Mouse (Mus musculus) embryonic facial prominence, embryonic 12.5 days (tissue): ENCODE results near the gene Ermp1. TPM values are rescaled to one million over a fixed set of nuclear protein-coding genes. Genes with fewer than 3 reads are reported as not detected.

Experiments
- ATAC-seq: fragments of 200-750 bp; cut with Nextera tagmentation; 2 replicates; pipeline ENCODE4 v1.8.0; 2017; ENCODE audit not compliant: insufficient number of reproducible peaks, insufficient read depth, low FRiP score, low TSS enrichment
- H3K27ac ChIP-seq: fragments of 300-500 bp; sonication (generic); 2 replicates; pipeline ENCODE4 v1.5.1; 2016; ENCODE audit warnings: mild to moderate bottlenecking
- H3K27me3 ChIP-seq: fragments of 300-500 bp; sonication (generic); 2 replicates; pipeline ENCODE4 v1.6.1; 2016; ENCODE audit warnings: mild to moderate bottlenecking, moderate library complexity
- H3K36me3 ChIP-seq: fragments of 300-500 bp; sonication (generic); 2 replicates; pipeline ENCODE4 v1.6.1; 2016; ENCODE audit warnings: mild to moderate bottlenecking
- H3K4me1 ChIP-seq: fragments of 300-500 bp; sonication (generic); 2 replicates; pipeline ENCODE4 v1.6.1; 2016
- H3K4me2 ChIP-seq: fragments of 300-500 bp; sonication (generic); replicated peaks from 2 replicates; pipeline ENCODE4 v1.6.1; 2016; ENCODE audit warnings: mild to moderate bottlenecking, moderate library complexity
- H3K4me3 ChIP-seq: fragments of 300-500 bp; sonication (generic); 2 replicates; pipeline ENCODE4 v1.5.1; 2016; ENCODE audit warnings: mild to moderate bottlenecking
- H3K9ac ChIP-seq: fragments of 300-500 bp; sonication (generic); 2 replicates; pipeline ENCODE4 v1.6.1; 2016; ENCODE audit warnings: mild to moderate bottlenecking, moderate library complexity
- H3K9me3 ChIP-seq: fragments of 300-500 bp; sonication (generic); 2 replicates; pipeline ENCODE4 v1.6.1; 2016; ENCODE audit warnings: mild to moderate bottlenecking, moderate library complexity
- WGBS: fragments of 180-500 bp; shearing (Covaris S2); methylation state at CpG from one replicate; pipeline ENCODE4 v1.1.7; 2016; 5-methylcytosine and 5-hydroxymethylcytosine counted together
- polyA plus RNA-seq: library from polyadenylated mRNA; unstranded; fragments of >200 nt; fragmentation: Nextera tagmentation; extraction: Ambion mirVana; gene quantifications from 2 replicates; pipeline ENCODE4 v1.2.1, GENCODE M21; 2016

Gene Ermp1
- polyA plus RNA-seq: 23.5 and 23.9 TPM in 2 replicates

DNA sequence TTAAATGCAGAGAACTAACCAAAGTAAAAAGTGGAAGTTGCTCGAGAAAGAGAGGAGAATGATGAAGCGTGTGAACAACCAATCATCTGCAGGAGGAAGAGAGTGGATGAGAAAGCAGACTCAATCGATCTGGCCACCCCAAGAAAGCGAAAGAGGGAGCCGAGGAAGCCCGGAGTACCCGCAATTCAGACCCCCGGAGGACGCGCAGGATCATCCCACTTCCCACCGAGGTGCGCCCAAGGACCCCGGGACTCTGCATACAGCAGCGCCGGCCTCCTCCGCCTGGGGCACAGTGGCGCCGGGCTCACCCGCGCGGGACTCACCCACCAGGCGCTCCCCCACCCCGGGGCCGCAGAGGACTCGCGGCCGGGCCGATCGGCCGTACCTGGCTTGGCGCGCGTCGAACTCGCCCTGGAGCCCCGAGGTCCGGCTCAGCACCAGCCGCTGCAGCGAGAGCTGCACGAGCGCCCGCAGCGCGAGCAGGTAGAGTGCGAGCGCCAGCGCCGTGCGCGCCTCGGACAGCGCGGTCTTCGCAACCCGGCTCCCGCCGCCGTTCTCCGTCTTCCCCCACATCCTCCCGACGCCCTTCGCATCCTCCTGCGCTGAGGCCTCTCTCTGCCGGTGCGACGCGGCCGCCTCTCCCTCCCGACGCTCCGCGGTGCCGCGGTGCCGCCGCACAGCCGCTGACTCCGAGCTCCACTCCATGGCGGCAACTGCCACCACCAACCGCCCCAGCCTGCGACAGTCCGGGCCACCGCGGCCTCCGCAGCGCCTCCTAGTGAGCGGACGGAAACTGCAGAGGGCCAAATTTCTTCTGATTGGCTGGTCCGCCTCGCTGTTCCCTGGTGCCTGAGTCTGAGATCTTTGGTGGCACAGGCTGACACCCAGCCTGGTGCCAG is at the start of gene Ermp1:
Ermp1 (minus strand) TSS at position 765 of the 899 bp plus-strand sequence.
- Histone ChIP-seq H3K4me3 (peak within 1 kb of the TSS; percentile 75), H3K9ac (peak within 1 kb of the TSS; percentile 82), H3K27ac (peak within 1 kb of the TSS; percentile 91), H3K4me2 (peak within 1 kb of the TSS; percentile 57), H3K27me3 (no peaks in the 10 kb centered on the region), H3K9me3 (0 out of 2 replicates have a peak, but pooled peaks cover 3% of the 10 kb centered on the region), H3K4me1 (no peaks in the 10 kb centered on the region), H3K36me3 (peaks cover 8% of the 10 kb centered on the region)
- peak; percentile 89 for ATAC-seq
- WGBS: under 1% methylated on average over 90 of the region's 90 CpGs

DNA sequence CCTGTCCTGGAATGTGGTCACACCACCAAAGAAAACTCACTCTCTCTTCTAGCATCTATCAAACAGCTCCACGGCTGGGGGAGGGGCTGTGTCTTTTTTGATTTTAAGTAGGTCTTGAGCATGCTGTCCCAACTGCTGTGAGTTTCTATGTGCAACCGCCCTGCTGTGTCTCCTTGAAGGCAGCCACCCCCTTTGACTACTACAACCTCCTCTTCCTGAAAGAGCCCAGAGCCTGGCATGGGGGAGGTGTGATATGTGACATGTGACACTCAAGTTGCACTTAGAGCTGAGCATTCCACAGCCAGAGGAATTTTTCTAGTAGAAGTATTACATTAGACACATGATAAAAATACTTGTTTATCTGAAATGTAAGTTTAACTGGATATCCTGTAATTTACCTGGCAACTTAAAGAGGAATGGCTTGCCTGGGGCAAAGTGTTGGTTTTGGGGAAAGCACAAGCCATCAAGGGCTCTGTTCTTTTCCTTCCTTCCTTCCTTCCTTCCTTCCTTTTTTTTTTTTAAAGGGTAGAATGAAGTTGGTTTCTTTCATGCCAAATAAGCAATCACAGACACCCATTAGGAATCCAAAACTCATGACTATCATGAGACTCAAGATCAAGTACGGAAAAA is 49.1 kb upstream of the Ermp1 start, which contains the start of gene Mlana:
Mlana (plus strand) TSS at position 580 of the 630 bp plus-strand sequence.
- H3K27ac ChIP-seq: no peak within 1 kb of the TSS
- H3K9me3 ChIP-seq: no peaks in the 10 kb centered on the region
- no peaks in the 10 kb centered on the region for H3K27me3 ChIP-seq
- no peak for ATAC-seq
- no peak within 1 kb of the TSS for H3K4me2 ChIP-seq
- peaks cover 5% of the 10 kb centered on the region; the same call in 1 of the 2 replicates for H3K4me1 ChIP-seq
- no peaks in the 10 kb centered on the region for H3K36me3 ChIP-seq
- no peak within 1 kb of the TSS for H3K9ac ChIP-seq
- H3K4me3 ChIP-seq: no peak within 1 kb of the TSS
- WGBS: 51% methylated on average over 3 of the region's 3 CpGs

DNA sequence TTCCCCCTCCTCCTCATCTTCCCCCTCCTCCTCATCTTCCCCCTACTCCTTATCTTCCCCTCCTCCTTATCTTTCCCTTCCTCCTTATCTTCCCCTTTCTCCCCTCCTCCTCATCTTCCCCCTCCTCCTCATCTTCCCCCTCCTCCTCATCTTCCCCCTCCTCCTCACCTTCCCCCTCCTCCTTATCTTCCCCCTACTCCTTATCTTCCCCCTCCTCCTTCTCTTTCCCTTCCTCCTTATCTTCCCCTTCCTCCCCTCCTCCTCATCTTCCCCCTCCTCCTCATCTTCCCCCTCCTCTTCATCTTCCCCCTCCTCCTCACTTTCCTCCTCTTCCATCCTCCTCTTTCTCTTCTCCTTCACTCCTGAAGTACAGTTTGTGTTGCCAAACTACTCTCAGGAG is 48.6 kb upstream of the Ermp1 start:
- Histone ChIP-seq H3K27me3 (no peaks in the 10 kb centered on the region), H3K9me3 (no peaks in the 10 kb centered on the region), H3K4me1 (peaks cover 5% of the 10 kb centered on the region; the same call in 1 of the 2 replicates), H3K9ac (no peak overlapping the region), H3K36me3 (no peaks in the 10 kb centered on the region), H3K4me2 (no peak overlapping the region), H3K27ac (no peak overlapping the region), H3K4me3 (no peak overlapping the region)
- ATAC-seq: no peak

DNA sequence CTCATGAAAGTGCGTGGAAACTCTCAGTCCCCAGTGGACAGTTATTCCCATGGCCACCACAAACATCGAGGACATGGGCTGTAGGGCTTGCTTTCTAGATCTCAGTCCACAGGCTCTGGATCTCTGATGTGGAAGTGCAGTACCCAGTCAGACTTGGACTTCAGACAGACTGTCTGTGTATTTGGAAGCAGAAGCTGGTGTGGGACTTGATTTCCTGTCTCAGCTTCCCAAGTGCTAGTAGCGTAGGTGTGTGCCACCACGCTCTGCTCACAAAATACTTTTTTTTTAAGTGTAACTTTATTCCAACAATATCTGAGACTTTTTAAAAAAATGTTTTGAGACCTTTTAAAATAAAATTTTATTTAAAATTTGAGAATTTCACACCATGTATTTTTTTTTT is 48.1 kb upstream of the Ermp1 start:
- ATAC-seq: no peak
- H3K4me1 ChIP-seq: peaks cover 5% of the 10 kb centered on the region; the same call in 1 of the 2 replicates
- WGBS: 93% methylated on average over 4 of the region's 4 CpGs

DNA sequence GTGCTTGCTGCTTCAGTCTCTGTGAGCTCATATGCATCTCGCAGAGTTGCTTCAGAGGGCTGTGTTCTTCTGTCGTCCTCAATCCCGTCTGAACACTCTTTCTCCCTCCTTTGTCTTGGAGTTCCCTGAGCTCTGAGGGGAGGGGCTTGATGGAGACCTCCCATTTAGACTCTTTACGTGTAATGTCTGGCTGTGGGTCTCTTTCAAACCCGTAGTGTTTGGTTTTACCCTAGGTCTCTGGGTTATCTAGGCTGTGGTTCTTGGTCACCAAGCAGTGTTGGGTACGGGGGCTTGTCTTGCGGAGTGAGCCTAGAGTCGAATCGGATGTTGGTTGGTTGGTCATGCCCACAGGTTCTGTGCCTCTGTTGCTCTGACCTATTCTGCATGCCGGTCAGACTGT is 46.9 kb upstream of the Ermp1 start:
- no peak overlapping the region for H3K4me3 ChIP-seq
- no peaks in the 10 kb centered on the region for H3K27me3 ChIP-seq
- no peak overlapping the region for H3K4me2 ChIP-seq
- whole genome bisulfite sequencing: 89% methylated on average over 10 of the region's 10 CpGs
- H3K36me3 ChIP-seq: no peaks in the 10 kb centered on the region
- no peaks in the 10 kb centered on the region for H3K9me3 ChIP-seq
- no peak overlapping the region for H3K27ac ChIP-seq
- no peak for ATAC-seq
- H3K4me1 ChIP-seq: peaks cover 5% of the 10 kb centered on the region; the same call in 1 of the 2 replicates
- no peak overlapping the region for H3K9ac ChIP-seq

More for the DNA sequence above, 48.1 kb upstream of the Ermp1 start:
- no peak overlapping the region for H3K4me3 ChIP-seq
- no peak overlapping the region for H3K27ac ChIP-seq
- no peaks in the 10 kb centered on the region for H3K36me3 ChIP-seq
- no peak overlapping the region for H3K9ac ChIP-seq
- H3K4me2 ChIP-seq: no peak overlapping the region
- H3K9me3 ChIP-seq: no peaks in the 10 kb centered on the region
- no peaks in the 10 kb centered on the region for H3K27me3 ChIP-seq

DNA sequence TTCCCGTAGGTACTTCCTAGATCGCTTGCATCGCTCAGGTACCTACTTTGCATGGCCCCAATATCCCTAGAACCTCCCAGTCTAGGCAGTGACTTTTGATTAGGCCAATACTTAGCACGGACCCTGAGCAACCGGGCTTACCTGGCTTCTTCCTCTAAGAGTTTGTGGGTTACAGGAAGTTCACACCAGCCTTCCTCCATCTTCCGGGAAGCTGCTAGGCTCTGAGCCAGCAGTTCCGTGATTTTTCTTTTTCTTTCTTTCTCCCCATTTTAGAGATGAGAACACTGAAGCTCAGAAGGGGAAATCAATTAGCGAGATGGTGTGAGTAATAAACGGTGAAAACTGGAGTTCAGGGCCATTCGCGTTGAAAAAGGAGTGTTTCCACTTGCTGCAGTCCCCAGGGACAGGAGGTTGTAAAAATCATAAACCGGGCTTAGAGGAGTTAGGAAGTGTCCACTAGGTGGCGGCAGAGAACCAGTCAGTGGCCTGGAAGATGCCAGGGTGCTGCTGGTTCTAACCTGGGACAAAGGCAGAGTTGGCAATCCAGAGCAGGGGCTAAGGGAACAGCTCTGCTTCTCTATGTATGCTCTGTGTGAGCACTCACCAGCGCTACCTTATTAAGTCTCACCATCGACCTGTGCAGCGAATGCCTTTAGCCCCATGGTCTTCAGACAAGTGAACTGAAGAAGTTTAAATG is 35.8 kb upstream of the Ermp1 start:
- ATAC-seq: no peak
- Histone ChIP-seq H3K4me3 (no peak overlapping the region), H3K9me3 (no peaks in the 10 kb centered on the region), H3K9ac (no peak overlapping the region), H3K27me3 (no peaks in the 10 kb centered on the region), H3K36me3 (no peaks in the 10 kb centered on the region), H3K4me2 (no peak overlapping the region), H3K4me1 (no peaks in the 10 kb centered on the region), H3K27ac (no peak overlapping the region)
- WGBS: 50% methylated on average over 16 of the region's 16 CpGs

DNA sequence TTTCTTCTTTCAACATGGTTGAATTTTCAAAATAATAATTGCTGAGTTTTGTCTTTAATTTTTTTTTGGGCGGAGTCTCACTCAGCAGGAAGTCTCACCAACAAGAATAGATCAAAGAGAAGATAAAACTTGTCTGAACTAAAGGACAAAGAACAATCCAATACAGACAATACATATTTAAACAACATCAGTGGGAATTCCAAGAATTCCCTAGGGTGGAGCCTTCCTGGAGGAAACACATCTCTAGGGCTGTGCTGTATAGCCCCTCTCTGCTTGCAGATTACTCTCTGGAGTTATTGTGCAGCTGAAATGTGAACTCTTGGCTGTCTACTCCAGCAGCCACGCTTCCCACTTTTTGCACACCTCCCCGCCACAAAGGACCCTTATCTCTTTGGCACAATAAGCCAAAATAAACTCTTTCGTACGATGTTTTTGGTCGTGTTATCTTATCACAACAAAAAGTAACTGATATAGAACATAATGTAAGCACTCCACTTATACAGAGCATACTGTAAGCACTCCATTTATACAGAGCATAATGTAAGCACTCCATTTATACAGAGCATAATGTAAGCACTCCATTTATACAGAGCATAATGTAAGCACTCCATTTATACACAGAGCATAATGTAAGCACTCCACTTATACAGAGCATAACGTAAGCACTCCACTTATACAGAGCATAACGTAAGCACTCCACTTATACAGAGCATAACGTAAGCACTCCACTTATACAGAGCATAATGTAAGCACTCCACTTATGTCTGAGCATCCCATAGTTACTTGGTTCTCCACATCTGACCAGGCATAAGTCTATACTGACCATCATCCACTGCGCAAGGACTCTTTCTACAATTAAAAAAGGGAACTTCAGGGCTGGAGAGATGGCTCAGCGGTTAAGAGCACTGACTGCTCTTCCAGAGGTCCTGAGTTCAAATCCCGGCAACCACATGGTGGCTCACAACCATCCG is 32.3 kb upstream of the Ermp1 start:
- Histone ChIP-seq H3K9ac (no peak overlapping the region), H3K4me2 (no peak overlapping the region), H3K9me3 (no peaks in the 10 kb centered on the region), H3K27ac (no peak overlapping the region), H3K27me3 (no peaks in the 10 kb centered on the region), H3K4me3 (no peak overlapping the region), H3K4me1 (no peaks in the 10 kb centered on the region), H3K36me3 (no peaks in the 10 kb centered on the region)
- no peak for ATAC-seq
- WGBS: 85% methylated on average over 13 of the region's 13 CpGs

DNA sequence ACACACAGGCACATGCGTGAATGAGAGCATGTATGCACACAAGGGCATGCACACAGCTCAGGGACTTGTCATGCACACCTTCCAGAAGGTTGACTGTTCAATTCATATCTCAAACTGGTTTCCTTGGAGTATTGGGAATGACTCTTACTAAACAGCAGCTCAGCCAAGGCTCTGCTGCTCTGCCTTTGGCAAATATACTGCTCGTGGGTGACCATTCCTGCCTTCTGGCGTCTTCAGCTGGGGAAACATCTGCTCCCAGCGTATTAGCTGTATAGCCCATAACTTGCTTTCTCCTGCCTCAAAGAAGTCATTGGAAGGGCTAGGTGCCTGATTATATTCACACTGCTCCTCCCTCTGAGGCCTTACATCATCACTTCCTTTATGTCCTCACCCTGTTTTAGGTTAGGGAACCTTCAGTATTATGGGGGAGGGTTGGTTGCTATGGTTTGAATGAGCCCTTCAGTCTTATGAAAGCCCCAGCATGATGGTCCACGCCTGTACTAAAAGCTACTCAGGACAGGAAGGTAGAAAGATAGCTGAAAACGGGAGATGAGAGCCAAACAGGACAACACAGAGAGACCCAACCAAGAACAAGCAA is 30.1 kb upstream of the Ermp1 start:
- no peak overlapping the region for H3K4me2 ChIP-seq
- H3K9ac ChIP-seq: no peak overlapping the region
- H3K27me3 ChIP-seq: no peaks in the 10 kb centered on the region
- H3K4me3 ChIP-seq: no peak overlapping the region
- H3K27ac ChIP-seq: no peak overlapping the region
- no peak for ATAC-seq
- no peaks in the 10 kb centered on the region for H3K9me3 ChIP-seq
- H3K4me1 ChIP-seq: no peaks in the 10 kb centered on the region
- 86% methylated on average over 6 of the region's 6 CpGs for WGBS
- no peaks in the 10 kb centered on the region for H3K36me3 ChIP-seq

DNA sequence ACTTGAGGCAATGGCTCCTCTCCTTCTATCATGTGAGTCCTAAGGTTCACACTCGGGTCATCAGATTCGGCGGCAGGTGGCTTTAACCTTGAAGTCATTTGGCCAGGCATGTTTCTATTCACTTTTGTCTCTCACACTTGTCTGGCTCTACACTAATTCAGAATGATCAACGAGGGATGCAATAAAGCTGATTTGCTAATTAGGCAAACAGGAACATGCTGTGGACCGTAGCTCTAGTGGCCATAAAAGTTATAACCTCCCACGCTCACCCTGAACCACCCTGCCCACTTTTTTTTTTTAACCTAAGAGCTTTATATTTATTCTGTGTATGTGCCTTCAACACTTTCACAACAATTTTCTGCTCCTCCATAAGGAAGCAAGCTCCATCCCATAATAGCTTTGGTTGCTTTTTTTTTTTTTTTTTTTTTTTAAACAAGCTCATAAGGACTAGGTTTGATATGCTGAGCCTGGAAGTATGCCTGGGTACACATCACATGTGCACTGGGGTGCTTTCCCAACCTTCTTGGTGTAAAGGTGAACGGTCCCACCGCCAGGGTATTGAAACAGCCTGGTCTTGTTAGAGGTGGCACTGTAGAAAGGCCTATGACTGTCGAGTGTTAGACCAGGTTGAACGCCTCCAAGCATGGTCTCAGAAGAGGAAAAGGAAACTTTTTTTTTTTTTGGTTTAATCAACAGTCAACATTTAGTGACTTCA is 28.4 kb upstream of the Ermp1 start:
- Histone ChIP-seq H3K36me3 (no peaks in the 10 kb centered on the region), H3K9me3 (no peaks in the 10 kb centered on the region), H3K27me3 (no peaks in the 10 kb centered on the region), H3K4me3 (no peak overlapping the region), H3K4me1 (no peaks in the 10 kb centered on the region), H3K27ac (no peak overlapping the region), H3K9ac (no peak overlapping the region), H3K4me2 (no peak overlapping the region)
- ATAC-seq: no peak
- WGBS: 87% methylated on average over 10 of the region's 10 CpGs

DNA sequence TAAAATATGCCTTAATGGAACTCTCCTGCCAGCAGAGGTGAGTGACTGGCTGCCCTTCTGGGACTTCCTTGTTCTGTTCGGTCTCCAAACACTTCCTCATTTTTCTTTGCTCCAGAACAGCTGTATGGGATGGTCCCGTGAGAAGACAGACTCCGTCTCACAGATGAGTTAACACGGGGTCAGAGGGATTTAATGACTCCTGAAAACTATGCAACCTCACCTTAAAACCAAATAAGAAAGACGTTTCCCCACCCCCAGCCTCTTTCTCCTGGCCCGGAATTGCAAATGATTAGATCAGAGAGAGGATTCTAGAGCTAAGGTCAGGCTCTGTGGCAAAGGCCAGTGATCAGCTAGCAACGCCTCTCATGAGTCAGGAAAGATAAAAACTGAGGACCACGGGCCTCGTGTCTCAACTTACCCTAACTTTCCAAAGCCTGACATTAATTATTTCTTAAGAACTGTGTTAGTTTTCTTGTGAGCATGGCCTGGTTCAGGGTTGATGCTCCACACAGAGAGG is 27.4 kb upstream of the Ermp1 start:
- H3K4me1 ChIP-seq: no peaks in the 10 kb centered on the region
- no peaks in the 10 kb centered on the region for H3K27me3 ChIP-seq
- WGBS: 48% methylated on average over 9 of the region's 9 CpGs
- no peaks in the 10 kb centered on the region for H3K36me3 ChIP-seq
- no peak overlapping the region for H3K4me2 ChIP-seq
- no peak overlapping the region for H3K27ac ChIP-seq
- ATAC-seq: no peak
- no peak overlapping the region for H3K9ac ChIP-seq
- H3K9me3 ChIP-seq: no peaks in the 10 kb centered on the region
- H3K4me3 ChIP-seq: no peak overlapping the region
